Mouse (Mus musculus): ENCODE results near the gene Natd1.

DNA sequence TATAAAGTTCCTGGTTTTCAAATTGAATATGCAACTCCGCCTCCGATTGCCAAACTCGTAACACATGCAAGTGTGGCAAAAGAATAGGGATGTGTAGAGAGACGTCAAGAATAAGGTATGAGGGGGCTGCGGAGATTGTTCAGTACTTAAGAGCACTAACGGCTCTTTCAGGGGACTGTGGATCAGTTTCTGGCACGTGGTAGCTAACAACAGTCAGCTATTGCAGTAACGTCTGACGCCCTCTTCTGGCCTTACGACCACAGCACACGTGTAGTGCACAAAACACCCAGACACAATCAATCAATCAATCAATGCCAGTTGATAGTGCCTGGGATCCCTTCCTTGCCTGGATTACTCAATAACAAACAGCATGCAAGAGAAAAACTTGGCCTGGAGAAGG, 35.1 kb downstream of the Natd1 start:
- TF ChIP-seq POLR2A (IDR thresholded peaks at IDR 0.05; ENCODE audit: extremely low read depth, insufficient read depth, low read length), result no peak
- peak; percentile 73 for TF ChIP-seq CTCF (IDR thresholded peaks at IDR 0.05; ENCODE audit: low read depth, low read length)

Measured in liver, adult 2 months (tissue).